Mouse (Mus musculus) spleen, postnatal 14 days (tissue): ENCODE data around the gene Ets1.

ENCODE experiments used
- DNase-seq, 2 experiments: peaks; one replicate each; pipeline ENCODE4 v3.0.0; 2021 to 2022; ENCODE audit warnings: low spot score in 2 of 2

Gene Ets1

DNA sequence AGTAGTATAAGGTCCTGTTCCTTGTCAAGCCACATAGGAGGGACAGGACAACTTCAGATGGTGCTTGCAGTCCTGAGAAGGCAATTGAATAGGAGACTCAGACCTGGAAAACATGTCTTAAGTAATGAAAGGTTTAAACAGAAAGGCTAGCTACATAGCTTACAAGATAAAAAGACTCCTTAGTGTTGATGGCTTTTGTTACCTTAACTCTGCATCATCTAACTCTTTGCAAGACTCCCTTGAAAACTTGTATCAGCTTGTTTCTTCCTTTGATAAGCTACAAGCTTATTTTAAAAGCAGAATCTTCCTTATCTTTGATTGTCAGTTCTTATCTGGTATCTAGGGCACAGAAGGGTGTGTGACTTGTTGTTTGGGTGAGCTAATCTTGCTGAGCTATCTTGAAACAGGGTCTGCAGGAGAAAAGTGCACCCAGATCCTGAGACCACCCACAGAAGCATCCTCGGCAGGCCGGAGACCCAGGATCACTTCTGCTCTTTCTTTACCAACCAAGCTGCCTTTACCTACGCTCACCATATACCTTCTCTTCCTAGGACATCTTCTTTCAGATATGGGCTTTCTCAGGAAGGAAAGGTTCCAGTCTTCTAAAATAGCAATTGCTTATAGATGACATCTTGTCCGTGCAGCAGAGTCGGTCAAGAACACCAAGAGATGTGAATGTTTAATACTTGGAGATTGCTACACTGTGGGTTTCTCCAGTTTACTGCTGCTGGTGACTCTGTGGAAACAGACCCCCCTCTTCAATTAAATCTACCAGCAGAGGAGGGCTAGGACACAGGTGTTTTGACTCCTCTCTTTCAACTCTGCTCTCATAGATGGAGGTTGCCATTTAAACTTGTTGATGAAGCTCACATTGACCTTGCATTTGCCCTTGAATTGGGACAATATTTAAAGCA, 19.2 kb upstream of the Ets1 start:
- no peak for DNase-seq

DNA sequence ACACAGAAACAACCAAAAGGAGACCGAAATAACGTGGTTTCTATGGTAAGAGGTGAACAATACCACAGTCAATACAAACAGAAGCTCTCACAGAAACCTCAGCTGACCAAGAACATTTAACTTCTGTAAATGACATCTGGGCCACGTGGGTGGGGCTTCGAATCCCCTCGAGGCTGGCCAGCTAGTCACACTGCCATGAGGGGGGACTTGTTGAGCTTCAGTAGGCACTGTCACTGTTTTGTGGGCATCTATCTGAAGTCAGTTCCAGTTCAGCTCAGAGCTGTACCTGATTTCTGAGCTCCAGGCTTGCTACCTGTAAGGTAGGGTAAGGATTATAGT, 18.6 kb upstream of the Ets1 start:
- DNase-seq = peak; percentile 44 to 59

DNA sequence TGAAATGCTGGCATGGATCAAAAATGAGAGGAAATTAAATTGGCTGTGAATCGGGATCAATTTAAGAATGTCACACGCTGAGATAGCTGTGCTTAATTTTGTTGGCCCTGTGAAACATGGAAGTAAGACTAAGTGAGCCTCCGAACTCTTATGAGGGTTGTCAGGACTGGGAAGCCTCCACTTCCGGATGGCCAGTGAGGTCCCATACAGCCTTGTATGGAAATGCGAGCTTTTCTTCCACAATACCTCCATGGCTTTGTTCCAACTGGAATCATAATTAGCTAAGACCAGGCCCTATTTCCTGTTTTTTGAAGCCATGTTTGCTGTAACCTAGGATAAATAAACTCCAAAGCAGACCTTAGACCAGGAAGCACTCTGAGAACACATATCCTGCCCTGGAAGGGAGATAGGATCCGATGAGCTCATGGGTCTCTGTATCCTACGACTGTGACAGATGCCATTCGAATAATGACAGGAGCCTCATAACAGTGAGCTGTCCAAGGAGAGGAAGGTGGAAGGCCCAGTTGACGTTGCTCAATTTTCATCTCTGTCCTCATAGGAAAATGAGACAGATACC, 17.4 kb upstream of the Ets1 start:
- DNase-seq = no peak

DNA sequence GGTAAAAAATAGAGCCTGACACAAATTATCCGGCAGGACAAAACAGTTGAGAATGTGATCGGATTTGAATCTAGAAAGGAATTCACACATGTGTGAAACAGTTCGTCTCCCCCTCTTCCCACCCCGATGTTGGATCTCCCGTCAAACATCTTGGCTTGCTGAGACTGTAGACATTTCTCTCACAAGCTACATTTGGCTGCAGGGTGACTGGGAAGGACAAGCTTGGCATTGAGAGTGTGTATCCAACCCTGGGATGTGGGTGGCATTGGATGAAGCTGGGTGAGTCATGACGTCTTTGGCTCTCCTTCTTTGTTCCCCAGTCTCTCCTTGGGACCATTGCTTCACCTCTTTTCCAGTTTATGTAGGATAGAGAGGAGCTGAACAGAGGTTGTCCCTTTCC, 16.4 kb upstream of the Ets1 start:
- no peak for DNase-seq

DNA sequence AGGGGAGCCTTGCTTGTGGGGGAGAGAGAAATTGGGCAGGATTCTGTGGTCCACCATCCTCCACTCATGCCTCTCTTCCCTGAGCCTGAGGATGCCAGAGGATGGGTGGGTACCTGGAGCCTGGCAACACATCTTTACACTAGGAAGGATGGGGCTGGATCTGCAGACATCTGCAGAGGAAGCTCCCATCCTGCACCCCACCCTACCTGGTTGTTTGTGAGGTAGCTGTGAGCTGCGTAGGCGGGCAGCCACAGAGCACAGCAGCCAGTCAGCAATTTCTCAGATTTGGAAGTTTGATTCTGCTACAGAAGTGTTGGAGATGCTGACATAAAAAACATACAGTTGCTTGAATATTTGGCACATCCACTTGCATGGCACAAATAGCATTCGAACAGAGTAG, 15.6 kb upstream of the Ets1 start:
- DNase-seq = no peak

DNA sequence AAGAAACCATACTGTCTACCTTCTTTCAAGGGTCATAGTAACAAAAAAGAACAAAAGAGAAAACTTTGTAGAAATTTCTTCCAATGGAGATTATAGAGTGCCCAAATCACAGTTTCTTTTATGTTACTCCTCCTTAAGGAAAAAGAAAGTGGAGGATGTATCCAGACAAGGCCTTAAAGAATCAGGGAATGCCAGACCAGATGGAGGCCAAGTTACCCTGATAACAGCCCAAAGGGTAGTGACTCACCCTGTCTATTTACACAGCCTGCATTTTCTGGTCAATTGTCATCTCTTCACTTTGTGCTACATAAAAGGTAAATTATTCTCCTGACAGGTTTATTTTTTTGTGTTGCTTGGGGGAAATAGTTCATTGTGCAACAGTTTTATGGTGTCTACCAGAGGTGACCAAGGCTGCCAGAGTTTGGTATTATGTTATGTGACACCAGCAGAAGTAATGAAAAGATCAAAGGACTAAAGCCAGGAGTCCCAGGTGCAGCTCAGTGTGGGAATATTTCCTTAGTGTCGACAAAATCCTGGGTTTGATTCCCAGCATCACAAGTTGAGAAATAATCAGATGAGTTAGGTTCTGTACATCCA, 6.5 kb upstream of the Ets1 start:
- DNase-seq = no peak

DNA sequence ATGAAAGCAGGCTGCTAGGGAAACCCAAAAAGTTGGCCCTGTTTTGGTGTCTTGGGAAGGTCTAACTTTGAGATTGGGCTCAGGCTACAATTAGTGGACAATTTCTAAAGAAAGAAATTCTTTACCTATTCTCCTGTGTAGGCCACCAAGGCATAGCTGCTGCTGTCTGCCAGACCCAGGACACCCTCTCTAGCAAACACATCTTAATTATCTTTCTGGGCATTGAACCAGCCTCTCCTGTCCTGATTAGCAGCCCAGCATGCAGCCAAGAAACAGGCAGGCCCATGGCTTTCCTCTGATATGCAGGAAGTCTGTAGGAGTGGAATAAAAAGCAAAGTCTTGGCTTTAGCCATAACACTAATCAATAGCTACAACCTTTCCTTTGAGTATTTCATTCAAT, 4.7 kb upstream of the Ets1 start:
- no peak for DNase-seq

DNA sequence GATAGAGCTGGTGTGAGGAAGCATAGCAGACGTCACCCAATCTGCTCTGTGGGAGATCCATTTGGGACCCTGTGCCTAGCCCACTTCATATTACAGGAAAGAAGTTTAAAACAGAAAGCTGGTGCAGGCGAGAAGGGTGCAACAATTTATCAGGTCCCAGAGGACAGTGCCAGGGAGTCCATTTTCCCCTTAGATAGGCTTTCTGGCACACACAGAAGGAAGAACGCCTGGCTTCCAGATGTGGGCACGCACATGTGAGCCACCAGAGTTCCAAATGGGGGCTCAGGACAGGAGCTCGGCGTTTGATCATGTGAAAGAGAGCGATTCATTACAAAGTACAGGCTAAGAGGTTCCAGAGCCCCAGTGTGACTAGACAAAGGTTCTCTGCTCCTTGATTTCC, 3.8 kb upstream of the Ets1 start:
- DNase-seq = no peak

DNA sequence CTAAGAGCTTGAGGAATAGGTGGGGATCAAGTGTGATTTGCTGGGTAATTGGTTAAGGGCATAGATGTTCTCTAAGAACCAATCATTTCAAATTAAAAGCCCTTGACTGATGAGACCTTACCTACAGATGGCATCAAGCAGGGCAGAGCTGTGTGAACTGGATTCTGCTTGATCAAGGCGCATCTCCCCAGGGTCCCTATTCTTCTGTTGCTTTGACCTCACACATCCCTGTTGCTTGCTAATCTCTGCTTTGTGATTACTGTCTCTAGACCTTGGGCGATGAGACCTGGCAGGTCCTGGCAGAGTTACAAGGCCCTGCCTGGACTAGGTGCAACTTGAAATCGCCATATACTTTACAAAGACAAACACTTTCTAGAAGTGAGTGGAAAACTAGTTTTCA, 9.0 kb downstream of the Ets1 start:
- no peak for DNase-seq

DNA sequence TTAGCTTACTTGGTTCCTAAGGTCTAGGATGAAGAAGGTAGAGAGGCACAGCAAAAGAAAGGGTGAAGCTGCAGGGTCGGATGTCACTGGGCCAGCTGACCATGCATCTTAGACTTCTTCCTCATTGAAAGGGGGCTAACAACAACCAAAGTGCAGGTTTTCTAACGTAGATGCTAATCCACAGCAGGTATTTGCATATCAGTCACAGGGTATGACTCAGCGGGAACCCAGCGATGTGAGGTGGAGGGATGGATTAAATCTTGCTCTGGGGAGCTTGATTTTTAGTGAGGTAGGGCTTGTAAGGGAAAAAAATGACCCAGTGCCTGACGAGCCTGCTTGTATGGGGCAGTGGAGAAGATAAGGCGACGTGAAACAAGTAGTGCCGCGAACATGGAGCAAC, 9.5 kb downstream of the Ets1 start:
- DNase-seq = no peak

DNA sequence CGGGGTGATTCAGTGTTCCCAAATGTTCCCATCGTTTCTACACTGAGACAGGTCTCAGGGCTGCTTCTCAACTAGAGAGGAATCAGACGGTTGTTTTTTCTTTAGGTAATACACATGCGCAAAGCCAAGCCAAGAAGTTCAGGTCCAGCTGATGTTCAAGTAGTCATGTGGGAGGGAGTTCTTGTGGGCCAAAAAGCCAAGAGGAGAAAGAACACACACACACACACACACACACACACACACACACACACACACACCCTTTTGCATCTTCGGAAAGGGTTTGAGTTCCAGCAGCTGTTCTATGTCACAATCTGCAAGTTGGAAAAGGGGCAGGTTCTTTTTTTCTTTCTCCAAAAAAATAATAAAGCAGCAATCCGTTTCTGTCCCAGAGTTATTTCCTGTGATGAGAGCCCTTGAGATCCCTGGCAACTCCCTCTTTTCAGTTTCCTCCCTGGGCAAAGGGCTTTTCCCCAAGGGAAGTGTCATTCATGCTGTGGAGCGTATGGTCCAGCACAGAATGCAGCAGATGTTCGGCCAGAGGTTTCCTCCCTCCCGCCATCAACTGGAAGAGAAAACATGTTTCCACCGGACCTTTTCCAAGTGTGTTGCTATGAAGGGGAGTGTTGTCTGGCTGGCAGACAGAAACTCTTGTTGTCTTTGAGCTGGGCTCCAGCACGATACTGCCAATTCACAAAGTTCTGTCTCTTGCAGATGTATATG, 10.7 kb downstream of the Ets1 start:
- no peak for DNase-seq

DNA sequence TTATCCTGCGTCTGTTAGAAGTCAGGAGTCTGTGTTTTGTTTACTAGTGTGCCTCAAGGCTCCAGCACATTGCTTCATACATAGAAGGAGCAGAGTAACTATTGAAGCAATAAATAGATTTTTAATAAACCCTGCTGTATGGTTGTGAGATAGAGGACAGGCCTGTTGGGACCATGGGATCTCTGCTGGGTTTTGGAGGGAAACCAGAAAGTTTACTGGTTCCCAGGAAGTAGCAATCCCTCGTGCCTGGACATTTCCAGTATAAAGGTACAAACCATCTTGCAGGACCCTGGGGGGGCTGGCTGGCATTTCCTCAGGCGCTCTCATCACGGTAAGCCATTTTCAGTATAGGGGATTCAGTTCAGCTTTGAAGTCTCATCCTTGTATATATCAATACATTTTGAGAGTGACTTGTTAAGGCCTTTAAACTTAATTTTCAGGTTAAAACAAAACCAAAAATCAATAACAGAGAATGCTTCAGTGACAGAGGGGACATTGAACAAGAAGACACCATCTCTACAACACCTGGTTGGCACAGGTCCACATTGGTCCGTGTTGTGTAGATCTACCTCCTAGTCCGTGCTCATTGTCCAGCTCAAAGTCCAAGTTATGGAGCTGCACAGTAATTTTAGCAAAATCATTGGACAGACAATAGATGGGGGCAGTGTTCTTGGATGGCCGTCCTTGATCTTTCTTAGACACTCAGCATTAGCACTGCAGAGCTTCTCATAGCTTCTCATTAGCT, 11.7 kb downstream of the Ets1 start:
- no peak for DNase-seq

DNA sequence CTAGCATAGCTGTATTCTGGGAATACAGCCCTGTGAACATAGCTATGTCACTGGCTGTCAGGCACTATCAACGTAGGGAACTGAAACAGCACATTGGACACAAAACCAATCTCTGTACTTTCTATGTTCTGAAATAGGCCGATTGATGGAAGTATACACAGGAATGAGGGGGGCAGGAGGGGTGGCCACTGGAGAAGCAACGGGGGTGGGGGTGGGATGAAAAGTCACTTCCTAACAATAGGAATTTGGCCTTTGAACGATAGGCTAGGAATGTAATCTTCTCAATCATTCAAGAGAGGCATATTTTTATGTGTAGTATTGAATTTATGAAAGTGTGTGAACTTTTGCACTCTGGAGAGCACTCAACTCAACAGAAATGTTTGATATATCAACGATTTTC, 12.3 kb downstream of the Ets1 start:
- DNase-seq = no peak

DNA sequence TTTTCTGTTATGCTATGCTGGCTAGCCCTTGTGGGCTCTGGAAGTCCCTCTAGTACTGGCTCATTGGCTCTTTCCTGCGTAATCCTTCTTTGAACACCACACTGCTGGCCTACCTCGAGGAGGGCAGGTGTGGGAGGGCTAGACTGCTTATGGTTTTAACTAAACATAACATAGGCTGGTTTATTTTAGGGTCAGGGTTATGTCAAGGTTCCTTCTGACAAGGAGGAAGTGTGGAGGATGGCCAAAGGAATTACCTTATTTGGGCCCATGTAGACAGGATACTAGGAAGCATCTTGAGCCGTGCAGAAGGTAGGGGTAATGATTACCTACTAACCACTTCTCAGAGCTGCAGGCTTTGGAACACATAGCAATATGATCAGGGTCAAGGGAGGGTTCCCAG, 14.7 kb downstream of the Ets1 start:
- no peak for DNase-seq

DNA sequence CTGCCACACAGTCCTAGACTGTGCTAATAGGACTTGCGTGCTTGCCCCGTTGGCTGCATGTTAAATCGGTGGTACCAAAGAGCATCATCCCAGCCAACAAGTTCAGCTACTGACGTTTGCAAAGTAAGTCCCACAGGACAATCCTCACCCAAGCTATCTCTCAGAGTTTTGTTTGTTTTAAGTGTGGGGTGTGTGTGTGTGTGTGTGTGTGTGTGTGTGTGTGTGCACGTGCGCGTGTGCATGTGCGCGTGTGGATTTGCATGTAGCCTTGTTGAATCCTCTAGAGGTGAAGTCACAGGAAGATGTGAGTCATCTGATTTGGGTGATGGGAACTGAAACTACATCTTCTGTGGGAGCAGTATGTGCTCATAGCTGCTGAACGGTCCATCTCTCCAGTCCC, 16.1 kb downstream of the Ets1 start:
- no peak for DNase-seq

DNA sequence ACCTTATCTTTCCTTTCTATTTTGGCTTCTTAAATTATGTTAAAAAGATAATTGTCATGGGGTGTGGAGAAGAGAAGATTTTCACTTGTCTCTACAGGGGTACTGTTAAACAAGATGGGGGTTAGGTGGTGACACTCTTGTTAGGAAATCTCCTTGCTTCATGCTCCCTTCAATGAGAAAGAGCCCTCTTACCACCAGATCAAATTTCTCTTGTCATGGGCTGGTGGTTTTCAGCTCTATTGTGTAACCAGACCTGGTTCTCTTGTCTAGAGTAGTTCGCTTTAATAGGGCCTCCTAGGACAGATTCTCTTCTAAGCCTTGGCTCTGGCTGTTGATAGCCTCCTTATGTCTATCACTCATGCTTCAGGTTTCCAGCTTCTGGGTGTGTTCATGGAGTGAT, 18.3 kb downstream of the Ets1 start:
- DNase-seq = no peak

DNA sequence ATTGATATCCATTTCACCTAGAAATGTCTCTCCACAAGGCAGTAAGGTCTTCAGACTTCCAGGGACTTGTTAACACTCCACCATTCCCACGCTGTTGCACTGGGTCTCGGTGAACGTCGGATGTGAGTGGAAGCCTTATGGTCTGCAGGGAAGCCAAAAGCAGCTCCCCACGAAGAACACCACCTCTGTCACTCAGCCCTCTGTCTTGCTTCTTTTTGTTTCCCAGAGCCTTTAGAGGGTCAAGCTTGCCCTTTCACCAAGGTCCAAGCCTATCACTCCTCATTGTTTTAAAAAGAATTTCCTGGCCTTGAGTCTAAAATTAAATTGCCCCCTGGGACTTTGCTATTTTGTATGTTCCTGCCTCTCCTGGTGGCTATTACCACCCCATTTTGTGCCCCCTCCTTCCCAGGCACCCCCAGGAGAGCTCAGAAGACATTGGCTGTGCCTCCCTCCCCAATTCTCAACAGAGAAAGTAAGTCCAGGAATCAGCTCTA, 20.4 kb downstream of the Ets1 start:
- DNase-seq = no peak

DNA sequence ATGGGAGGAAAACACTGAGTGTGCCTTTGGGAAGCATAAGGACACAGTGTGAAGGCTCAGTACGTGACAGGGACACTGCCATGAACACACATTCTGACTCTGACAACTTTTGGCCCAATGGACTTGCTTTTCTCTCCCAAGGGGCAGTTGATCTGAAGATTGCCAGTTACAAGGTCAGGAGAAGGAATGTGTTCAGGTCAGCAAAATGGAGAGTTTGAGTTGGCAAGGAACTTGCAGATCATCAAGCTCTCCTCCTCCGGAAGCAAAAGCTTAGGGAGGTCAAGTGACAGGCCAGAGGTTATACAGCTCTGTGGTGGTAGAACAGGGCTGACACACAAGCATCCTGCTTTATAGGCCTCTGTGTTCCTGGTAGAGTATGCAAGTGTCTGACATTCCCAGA, 21.1 kb downstream of the Ets1 start:
- no peak for DNase-seq

DNA sequence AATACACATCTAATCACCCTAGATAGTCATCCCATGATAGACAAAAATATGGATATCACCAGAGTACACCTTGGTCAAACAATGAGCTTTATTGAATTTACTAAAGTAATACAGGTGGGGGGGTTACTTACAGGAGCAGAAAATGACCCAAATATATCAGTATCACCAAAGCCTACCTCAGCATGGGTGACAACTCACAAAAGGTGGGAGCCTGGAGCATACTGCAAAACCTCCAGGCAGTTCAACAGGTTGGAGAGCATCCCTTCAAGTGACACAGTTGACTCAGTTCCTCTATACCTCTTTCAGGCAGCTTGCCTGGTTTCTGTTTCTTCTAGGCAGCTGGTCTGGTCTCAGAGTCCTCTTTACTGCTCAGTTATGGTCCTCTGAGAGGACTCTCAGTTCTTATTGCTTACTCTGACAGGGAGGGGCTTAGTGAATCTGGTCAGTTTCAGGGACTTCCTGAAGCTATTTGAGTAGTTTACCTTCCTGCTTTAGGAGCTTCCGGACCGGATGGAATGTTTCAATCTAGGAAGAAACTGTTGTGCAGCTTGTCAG, 24.5 kb downstream of the Ets1 start:
- DNase-seq = no peak

DNA sequence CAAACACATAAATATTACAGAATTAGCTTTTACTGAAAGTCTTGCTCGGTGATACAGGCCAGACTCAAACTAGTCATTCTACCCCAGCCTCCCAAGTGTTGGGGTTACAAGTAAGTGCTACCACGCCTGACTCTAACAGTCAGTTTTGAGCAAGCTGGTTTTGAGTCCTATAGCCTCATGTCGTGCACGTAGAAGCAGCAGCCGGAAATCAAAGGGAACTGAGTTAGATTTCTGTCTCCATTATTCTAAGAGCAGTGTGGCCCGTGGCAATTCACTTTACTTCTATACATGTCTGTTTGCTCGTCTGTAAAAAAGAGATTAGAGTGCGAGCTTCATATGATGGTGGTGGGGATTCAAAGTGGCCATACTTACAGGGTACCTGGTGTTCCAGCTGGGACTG, 25.1 kb downstream of the Ets1 start:
- no peak for DNase-seq

DNA sequence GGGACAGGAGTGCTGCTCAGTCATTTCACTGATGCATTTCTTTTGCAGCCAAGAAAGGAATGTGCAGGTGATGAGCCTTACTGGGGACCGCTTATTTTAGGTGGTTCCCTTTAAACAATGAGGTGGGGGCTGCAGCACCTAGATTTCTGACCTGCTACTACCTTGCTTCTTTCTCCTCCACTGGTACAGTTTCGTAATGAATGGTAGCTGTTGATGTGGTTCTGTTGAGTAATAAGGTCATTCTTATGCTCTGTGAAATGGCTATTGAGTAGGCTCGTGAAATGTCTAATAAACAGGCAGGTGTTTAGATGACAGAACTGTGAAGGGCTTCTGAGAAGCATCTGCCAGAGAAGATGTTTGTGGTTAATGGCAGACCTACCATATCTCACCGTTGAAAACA, 25.5 kb downstream of the Ets1 start:
- DNase-seq = no peak
